Mouse (Mus musculus) midbrain, embryonic 12.5 days (tissue): ENCODE measurements at regions not wholly inside any gene's neighbourhood (a gene's known extent, or its start where the extent isn't known, plus 50 kb on each side); places are given as distances from the start of the nearest gene placed in this dataset.
A peak's percentile ranks its signal among the peaks of the same experiment; 100 is the strongest.

Experiments used
- ATAC-seq: fragments of 200-750 bp; cut with Nextera tagmentation; 2 replicates; pipeline ENCODE4 v1.8.0; 2017; ENCODE audit warnings: low read depth, moderate TSS enrichment, moderate library complexity; ENCODE audit not compliant: low FRiP score
- H3K27ac ChIP-seq: fragments of 300-500 bp; sonication (generic); replicated peaks from 2 replicates; pipeline ENCODE4 v1.5.1; 2016; ENCODE audit warnings: mild to moderate bottlenecking
- H3K27me3 ChIP-seq: fragments of 300-500 bp; sonication (generic); 2 replicates; pipeline ENCODE4 v1.6.1; 2016; ENCODE audit warnings: mild to moderate bottlenecking
- H3K36me3 ChIP-seq: fragments of 300-500 bp; sonication (generic); 2 replicates; pipeline ENCODE4 v1.6.1; 2016
- H3K4me1 ChIP-seq: fragments of 300-500 bp; sonication (generic); 2 replicates; pipeline ENCODE4 v1.6.1; 2016
- H3K4me2 ChIP-seq: fragments of 300-500 bp; sonication (generic); replicated peaks from 2 replicates; pipeline ENCODE4 v1.6.1; 2016; ENCODE audit warnings: mild to moderate bottlenecking, moderate library complexity
- H3K4me3 ChIP-seq: fragments of 300-500 bp; sonication (generic); 2 replicates; pipeline ENCODE4 v1.5.1; 2016; ENCODE audit warnings: mild to moderate bottlenecking
- H3K9ac ChIP-seq: fragments of 300-500 bp; sonication (generic); replicated peaks from 2 replicates; pipeline ENCODE4 v1.6.1; 2016; ENCODE audit warnings: mild to moderate bottlenecking, moderate library complexity
- H3K9me3 ChIP-seq: fragments of 300-500 bp; sonication (generic); 2 replicates; pipeline ENCODE4 v1.6.1; 2016; ENCODE audit warnings: mild to moderate bottlenecking
- WGBS: fragments of 180-500 bp; shearing (Covaris S2); methylation state at CpG from one replicate; pipeline ENCODE4 v1.1.7; 2016; 5-methylcytosine and 5-hydroxymethylcytosine counted together

GRCm38 (mm10) chr13:84878178-84878849, 310.9 kb upstream of the Ccnh start:
- Histone ChIP-seq H3K27ac (no peak overlapping the region), H3K4me2 (no peak overlapping the region), H3K4me3 (no peak overlapping the region), H3K4me1 (no peaks in the 10 kb centered on the region), H3K9me3 (no peaks in the 10 kb centered on the region), H3K27me3 (no peaks in the 10 kb centered on the region), H3K36me3 (no peaks in the 10 kb centered on the region), H3K9ac (no peak overlapping the region)
- WGBS = 79% methylated on average over 1 of the region's 1 CpGs
- no peak for ATAC-seq

GRCm38 (mm10) chr13:84905347-84905981, 283.7 kb upstream of the Ccnh start:
- H3K4me2 ChIP-seq = peak overlapping the region; percentile 23; the same call in 1 of the 2 replicates
- H3K4me3 ChIP-seq = no peak overlapping the region
- 64% methylated on average over 6 of the region's 6 CpGs for WGBS
- H3K4me1 ChIP-seq = no peaks in the 10 kb centered on the region; the same call in 1 of the 2 replicates
- peak; percentile 95 for ATAC-seq
- H3K9ac ChIP-seq = no peak overlapping the region
- H3K36me3 ChIP-seq = no peaks in the 10 kb centered on the region
- H3K27me3 ChIP-seq = no peaks in the 10 kb centered on the region
- peak overlapping the region; percentile 60 for H3K27ac ChIP-seq
- H3K9me3 ChIP-seq = no peaks in the 10 kb centered on the region

GRCm38 (mm10) chr13:84905994-84906393, 283.2 kb upstream of the Ccnh start:
- Histone ChIP-seq H3K27ac (peak overlapping the region; percentile 60), H3K4me2 (peak overlapping the region; percentile 23; the same call in 1 of the 2 replicates), H3K9ac (no peak overlapping the region), H3K27me3 (no peaks in the 10 kb centered on the region), H3K9me3 (no peaks in the 10 kb centered on the region), H3K36me3 (no peaks in the 10 kb centered on the region), H3K4me3 (no peak overlapping the region), H3K4me1 (no peaks in the 10 kb centered on the region; the same call in 1 of the 2 replicates)
- ATAC-seq = peak; percentile 86
- WGBS = 52% methylated on average over 3 of the region's 3 CpGs

GRCm38 (mm10) chr13:84931271-84931670, 257.9 kb upstream of the Ccnh start:
- no peaks in the 10 kb centered on the region for H3K27me3 ChIP-seq
- no peak overlapping the region for H3K4me2 ChIP-seq
- no peak overlapping the region for H3K9ac ChIP-seq
- 65% methylated on average over 1 of the region's 1 CpGs for WGBS
- H3K4me3 ChIP-seq = no peak overlapping the region
- no peaks in the 10 kb centered on the region for H3K36me3 ChIP-seq
- no peak overlapping the region for H3K27ac ChIP-seq
- no peaks in the 10 kb centered on the region for H3K4me1 ChIP-seq
- no peaks in the 10 kb centered on the region for H3K9me3 ChIP-seq
- ATAC-seq = no peak

GRCm38 (mm10) chr13:84935610-84936009, 253.6 kb upstream of the Ccnh start:
- no peak overlapping the region for H3K4me3 ChIP-seq
- 91% methylated on average over 1 of the region's 1 CpGs for WGBS

GRCm38 (mm10) chr13:84939695-84940094, 249.5 kb upstream of the Ccnh start:
- Histone ChIP-seq H3K4me3 (no peak overlapping the region), H3K4me2 (no peak overlapping the region), H3K9me3 (no peaks in the 10 kb centered on the region), H3K9ac (no peak overlapping the region), H3K27ac (no peak overlapping the region), H3K4me1 (no peaks in the 10 kb centered on the region), H3K36me3 (no peaks in the 10 kb centered on the region), H3K27me3 (no peaks in the 10 kb centered on the region)
- 86% methylated on average over 7 of the region's 7 CpGs for WGBS
- ATAC-seq = 0 out of 2 replicates have a peak, but pooled peaks have one; percentile 58

More at GRCm38 (mm10) chr13:84935610-84936009, 253.6 kb upstream of the Ccnh start:
- no peaks in the 10 kb centered on the region for H3K27me3 ChIP-seq
- ATAC-seq = no peak
- no peaks in the 10 kb centered on the region for H3K4me1 ChIP-seq
- H3K4me2 ChIP-seq = no peak overlapping the region
- H3K9me3 ChIP-seq = no peaks in the 10 kb centered on the region
- no peak overlapping the region for H3K9ac ChIP-seq
- no peak overlapping the region for H3K27ac ChIP-seq
- H3K36me3 ChIP-seq = no peaks in the 10 kb centered on the region

GRCm38 (mm10) chr13:84940936-84941335, 248.3 kb upstream of the Ccnh start:
- no peak overlapping the region for H3K27ac ChIP-seq
- ATAC-seq = no peak
- WGBS = 94% methylated on average over 1 of the region's 1 CpGs
- H3K4me3 ChIP-seq = no peak overlapping the region
- H3K27me3 ChIP-seq = no peaks in the 10 kb centered on the region
- no peaks in the 10 kb centered on the region for H3K4me1 ChIP-seq
- H3K36me3 ChIP-seq = no peaks in the 10 kb centered on the region
- no peak overlapping the region for H3K4me2 ChIP-seq
- H3K9ac ChIP-seq = no peak overlapping the region
- H3K9me3 ChIP-seq = no peaks in the 10 kb centered on the region

- no peak overlapping the region for H3K4me3 ChIP-seq
- H3K4me2 ChIP-seq = no peak overlapping the region
- peak; percentile 71 for ATAC-seq
- H3K9me3 ChIP-seq = no peaks in the 10 kb centered on the region
- H3K27ac ChIP-seq = no peak overlapping the region
- WGBS = 65% methylated on average over 1 of the region's 1 CpGs
- H3K27me3 ChIP-seq = no peaks in the 10 kb centered on the region
- no peaks in the 10 kb centered on the region for H3K4me1 ChIP-seq
- no peak overlapping the region for H3K9ac ChIP-seq
- no peaks in the 10 kb centered on the region for H3K36me3 ChIP-seq
These were observed 238.3 kb upstream of the Ccnh start for GRCm38 (mm10) chr13:84950873-84951272.

- no peaks in the 10 kb centered on the region for H3K27me3 ChIP-seq
- 95% methylated on average over 2 of the region's 2 CpGs for WGBS
- H3K9ac ChIP-seq = no peak overlapping the region
- no peak overlapping the region for H3K4me3 ChIP-seq
- no peaks in the 10 kb centered on the region for H3K36me3 ChIP-seq
- no peaks in the 10 kb centered on the region for H3K9me3 ChIP-seq
- no peak for ATAC-seq
- no peaks in the 10 kb centered on the region for H3K4me1 ChIP-seq
- H3K27ac ChIP-seq = no peak overlapping the region
- no peak overlapping the region for H3K4me2 ChIP-seq
These were observed 236.0 kb upstream of the Ccnh start for GRCm38 (mm10) chr13:84953161-84953560.

- no peaks in the 10 kb centered on the region for H3K9me3 ChIP-seq
- no peak overlapping the region for H3K9ac ChIP-seq
- no peaks in the 10 kb centered on the region for H3K4me1 ChIP-seq
- 63% methylated on average over 1 of the region's 1 CpGs for WGBS
- no peak overlapping the region for H3K4me3 ChIP-seq
- ATAC-seq = no peak
- H3K4me2 ChIP-seq = no peak overlapping the region
- H3K36me3 ChIP-seq = no peaks in the 10 kb centered on the region
- no peaks in the 10 kb centered on the region for H3K27me3 ChIP-seq
- no peak overlapping the region for H3K27ac ChIP-seq
These were observed 235.4 kb upstream of the Ccnh start for GRCm38 (mm10) chr13:84953760-84954159.

- no peaks in the 10 kb centered on the region for H3K27me3 ChIP-seq
- ATAC-seq = 0 out of 2 replicates have a peak, but pooled peaks have one; percentile 44
- H3K4me2 ChIP-seq = no peak overlapping the region
- no peaks in the 10 kb centered on the region for H3K4me1 ChIP-seq
- no peak overlapping the region for H3K4me3 ChIP-seq
- 30% methylated on average over 7 of the region's 7 CpGs for WGBS
- H3K27ac ChIP-seq = no peak overlapping the region
- no peak overlapping the region for H3K9ac ChIP-seq
- H3K36me3 ChIP-seq = no peaks in the 10 kb centered on the region
- no peaks in the 10 kb centered on the region for H3K9me3 ChIP-seq
These were observed 220.3 kb upstream of the Ccnh start for GRCm38 (mm10) chr13:84968943-84969342.
